Mouse (Mus musculus) thymus, postnatal 4 days (tissue): ENCODE measurements around the gene Rhof.

ENCODE experiments used
- DNase-seq: peaks from one replicate; pipeline ENCODE4 v3.0.0; 2021

The Rhof gene

DNA sequence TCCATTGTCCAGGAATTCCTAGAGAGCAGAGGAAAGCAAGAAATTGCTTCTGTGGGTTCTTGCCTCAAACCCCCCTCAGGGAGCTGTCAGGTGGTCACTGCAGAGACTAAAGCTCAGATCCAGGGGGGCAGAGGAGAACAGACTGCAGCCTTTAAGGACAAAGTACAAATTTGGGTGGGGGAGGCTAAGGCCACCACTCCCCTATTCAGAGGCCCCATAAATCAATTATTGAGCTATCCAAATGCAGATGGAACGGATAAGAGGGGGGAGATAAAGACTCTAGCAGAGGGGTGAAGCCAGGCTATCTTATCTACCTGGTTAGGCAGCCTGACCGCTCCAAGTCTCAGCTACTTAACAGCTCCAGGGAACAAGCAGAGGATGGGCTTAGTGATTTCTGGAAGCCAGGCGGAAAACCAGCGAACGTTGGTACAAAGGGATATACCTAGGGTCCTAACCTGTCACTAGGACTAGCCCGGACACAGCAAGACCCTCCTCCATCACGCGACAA, 2.4 kb upstream of the Rhof start:
- DNase-seq, result no peak

DNA sequence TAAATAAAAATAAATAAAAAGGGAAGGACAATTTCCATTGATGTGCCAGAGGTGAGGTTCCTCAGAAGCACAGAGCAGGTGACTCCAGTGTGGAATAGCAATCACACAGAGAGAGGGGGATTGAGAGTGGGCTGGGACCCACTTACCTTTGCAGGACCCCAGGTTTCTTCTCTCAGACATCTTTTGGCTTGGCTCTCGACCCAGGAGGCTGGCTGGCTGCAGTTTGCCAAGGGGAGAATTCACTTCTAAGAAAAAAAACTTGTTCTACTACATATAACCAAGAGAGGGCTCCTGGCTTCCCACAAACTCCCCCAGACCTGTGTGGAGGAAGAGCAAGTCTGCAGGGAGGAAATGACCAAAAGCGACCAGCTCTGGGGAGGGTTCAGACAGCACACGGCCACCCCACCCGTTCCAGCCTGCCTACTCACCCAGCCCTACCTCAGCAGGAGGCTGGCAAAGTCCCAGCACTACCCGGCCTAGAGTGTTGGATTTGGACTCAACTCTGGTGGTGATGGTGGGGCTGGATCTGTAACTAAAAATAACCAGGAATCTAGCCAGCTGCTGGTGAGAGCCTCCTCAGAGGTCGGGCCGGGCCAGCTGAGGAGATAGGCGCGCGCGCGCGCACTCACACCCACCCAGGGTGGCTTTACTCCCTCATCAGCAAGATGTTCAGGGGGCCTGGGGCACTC, 1.8 kb upstream of the Rhof start:
- DNase-seq, result peak; percentile 24

DNA sequence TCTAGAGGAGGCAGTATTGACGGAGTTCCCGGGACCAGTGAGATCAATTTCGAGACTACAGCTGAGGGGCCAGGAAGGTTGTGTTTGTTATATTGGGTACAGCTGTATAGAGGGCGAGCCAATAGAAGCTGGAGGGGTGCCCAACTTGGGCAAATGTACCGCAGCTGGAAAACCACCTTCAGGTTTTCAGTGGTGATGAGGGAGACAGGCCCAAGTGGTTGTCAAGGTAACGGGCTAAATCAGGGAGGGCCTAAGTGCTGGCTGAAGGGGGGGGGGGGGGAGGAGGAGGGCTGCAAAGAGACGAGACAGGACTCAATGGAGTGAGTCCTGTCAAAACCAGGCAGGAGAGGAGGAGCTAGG, 1.3 kb upstream of the Rhof start:
- no peak for DNase-seq

DNA sequence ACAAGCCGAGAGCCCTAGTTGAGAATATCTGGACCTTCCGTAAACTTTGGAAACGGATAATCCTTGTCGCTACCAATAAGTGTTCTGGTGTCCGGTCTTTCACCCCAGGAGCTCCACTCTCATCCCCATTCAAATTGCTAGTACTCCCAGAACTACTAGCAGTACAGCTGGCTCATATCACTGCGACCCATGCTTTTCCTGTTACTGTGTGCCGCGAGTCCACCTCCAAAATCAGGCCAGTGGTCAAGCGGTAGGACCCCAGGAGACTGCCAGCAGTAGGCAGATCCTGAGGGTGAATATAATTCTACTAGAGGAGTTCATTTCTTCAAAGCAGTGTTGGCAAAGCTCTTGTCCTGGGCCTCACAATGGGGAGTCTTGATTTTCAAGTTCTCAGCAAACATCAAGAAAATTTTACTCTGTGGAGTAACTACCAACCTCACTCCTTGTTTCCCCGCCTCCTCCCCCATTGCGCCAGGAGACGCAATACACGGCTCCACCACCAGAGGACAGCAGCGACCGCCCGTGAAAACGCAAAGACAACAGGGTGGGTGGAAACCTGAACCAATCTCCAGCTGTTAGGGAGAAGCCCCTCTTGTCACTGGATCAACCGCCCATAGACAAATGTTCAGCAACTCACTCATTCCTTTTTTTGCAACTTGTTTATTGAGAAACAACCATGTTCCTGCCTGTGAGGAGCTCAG, 741 bp upstream of the Rhof start:
- peak; percentile 90 for DNase-seq

DNA sequence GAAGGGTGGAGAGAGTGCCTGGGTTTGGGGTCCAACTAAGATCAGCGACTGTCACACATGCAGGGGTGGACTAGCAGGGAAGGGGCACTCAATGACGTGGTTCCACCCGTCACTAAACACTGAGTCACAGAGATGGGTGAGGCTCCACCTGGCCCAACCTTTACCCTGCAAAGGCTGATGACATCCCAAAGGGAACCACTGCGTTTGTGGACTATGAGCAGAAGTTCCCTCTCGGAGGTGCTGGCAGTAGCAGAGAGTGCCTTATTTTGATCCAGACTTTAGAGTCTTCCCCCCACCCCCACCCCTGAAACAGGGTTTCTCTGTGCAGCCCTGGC, 1.7 kb downstream of the Rhof start:
- no peak for DNase-seq

DNA sequence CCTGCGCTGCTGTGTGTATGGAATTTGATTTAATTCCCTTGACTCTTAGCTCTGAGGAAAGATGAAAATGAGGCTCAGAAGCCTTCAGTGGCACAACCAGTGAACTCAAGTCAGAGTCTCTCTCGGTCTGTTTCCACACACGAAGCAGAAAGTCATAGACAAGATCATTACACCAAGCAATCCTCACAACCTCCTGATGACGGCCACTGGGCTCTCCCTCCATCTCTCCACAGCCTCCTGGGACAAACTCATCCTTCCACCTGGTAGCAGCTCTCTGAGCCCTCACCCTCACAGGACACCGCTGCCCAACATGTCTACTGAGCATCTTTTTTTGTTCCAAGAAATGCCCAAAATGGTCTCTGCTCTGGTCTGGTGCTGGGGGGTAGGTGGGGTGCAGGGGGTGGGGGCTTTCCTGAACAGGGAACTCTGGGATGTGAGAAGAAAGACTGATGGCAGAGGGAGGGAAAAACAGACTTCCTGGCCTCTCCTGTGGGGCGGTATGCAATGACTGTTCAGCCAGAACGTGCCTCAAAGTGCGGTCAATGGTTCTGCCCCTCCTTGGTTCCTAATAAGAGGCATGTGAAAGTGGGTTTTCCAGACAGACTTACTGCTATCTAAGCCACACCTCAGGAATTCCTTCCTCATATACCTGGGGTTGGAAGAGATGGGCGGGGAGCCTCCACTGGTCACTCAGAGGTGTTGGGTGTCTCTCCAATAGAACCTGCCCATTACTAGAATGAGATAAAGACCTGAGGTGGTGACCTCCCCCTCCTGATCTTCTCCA, 2.3 kb downstream of the Rhof start:
- DNase-seq, result no peak

DNA sequence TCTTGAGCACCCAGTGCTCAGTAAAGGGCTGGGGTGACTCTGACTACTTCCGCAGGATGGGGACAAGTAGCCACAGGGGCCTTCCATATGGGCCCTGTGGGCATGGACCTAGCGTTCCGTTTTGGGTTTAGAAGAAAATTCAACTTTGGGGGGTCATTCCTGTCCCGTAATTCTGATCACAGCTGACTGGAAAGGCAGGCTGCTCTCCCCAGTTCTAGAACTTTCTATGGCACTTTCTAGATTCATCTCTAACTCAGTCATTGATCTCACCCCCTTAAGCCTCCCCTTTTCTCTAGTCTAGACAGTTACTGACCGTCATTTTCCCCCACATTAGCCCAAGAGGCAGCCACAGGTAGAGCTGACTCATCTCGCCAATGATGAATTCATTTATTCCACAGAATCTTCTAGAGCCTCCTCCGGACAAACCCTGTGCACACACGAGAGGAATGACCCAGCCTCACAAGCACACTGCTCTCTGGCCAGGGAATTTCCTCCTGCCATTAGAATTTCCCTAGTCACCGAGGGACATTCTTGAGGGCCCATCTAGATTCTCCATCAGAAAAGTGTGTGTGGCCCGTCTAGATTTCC, 3.2 kb downstream of the Rhof start:
- no peak for DNase-seq

DNA sequence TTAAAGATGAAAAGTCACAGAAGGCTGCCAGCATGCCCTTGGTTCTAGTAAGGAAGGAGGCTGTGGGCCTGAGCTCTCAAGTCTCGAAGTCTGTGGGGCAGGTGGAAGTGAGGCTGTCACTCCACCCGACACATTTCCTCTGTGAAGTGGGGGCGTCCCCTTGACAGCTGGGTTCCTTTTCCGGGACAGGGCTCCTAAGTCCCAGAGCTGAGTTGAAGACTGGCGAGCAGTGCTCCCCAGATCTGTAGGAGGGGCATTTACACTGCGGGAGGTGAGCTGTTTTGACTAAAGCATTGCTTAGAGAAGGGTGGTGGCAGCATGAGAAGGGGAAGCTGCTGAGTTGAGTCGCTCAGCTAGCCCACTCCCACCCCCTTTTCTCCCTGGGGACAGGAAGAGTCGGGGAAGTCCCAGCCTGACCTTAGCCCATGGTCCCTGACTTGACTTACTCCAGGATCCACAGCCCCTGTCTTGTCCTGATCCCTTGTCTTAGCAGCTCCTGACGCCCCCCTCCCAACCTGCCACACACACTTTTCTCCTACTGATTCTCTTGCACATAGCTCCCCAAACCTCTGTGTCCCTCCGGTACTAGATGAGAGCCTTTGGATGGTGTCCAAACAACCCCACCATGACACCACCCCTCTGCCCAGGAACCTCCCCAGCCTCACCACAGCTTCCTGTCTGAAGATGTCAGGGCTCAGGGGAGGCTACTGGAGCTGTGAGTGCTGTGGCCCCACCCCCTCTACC, 3.9 kb downstream of the Rhof start:
- DNase-seq, result peak; percentile 83

DNA sequence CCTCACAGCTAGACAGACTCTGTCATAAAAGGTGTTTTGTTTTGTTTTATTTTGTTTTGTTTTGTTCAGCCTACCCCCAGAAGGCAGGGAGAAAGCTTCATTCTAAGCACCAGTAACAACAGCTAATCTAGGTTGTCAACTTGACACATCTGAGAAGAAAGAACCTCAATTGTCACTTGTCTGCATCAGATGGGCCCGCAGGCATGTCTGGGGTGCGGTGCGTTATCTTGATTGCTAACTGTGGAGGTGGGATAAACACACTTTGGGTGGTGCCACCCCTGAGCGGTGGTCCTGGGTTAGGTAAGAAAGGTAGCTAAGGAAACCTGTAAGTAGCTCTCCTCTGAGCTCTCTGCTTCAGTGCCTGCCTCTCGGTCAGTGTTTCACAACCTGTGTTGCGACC, 5.5 kb downstream of the Rhof start:
- peak; percentile 35 for DNase-seq

DNA sequence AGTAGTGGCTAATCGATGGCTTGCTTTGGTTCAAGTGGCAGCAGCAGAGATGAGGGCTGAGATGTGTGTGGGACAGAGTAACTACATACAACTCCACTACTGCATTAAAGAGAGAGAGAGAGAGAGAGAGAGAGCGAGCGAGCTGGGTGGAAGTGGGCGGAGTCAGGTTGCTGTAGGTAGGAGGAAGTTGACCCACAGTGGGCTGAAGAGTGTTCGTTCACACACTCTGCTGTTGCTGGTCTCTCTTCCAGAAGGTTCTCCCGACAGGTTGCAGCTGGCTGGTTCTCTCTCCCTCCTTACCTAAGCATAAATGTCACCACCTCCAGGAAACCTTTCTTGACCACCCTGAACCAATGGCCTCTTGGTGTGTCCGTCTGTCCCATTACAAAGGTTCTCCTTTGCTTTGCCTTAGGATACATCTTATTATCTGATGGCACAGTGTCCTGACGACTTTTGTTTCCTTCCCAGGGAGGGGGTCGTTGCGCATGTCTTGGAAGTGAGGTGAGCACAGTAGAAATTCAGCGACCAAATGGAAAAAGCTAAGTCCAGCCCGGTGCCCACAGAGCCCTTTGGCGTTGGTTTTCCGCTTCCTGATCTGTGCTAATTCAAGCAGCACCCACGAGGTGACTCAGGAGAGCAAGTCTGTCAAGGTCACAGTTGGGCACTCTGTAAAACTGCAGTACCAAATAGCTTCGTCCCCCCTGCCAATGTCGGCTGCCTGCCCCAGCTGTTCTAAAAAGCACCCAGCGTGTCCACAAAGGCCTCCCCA, 6.7 kb downstream of the Rhof start:
- DNase-seq, result peak; percentile 85

DNA sequence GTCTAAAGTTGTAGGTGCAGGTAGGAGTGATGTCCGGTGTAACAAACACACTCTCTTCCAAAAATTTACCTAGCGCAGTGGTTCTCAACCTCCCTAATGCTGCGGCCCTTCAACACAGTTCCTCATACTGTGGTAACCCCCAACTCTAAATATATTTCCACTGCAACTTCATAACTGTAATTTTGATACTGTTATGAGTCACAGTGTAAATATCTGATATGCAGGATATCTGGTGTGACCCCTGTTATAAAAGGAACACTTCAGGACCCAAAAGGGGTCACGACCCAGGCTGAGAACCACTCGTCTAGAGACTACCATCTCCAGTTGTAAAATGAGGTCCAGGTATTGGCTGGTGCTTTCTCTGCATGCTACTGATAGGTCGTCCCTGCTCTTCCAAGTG, 7.4 kb downstream of the Rhof start:
- DNase-seq, result no peak

DNA sequence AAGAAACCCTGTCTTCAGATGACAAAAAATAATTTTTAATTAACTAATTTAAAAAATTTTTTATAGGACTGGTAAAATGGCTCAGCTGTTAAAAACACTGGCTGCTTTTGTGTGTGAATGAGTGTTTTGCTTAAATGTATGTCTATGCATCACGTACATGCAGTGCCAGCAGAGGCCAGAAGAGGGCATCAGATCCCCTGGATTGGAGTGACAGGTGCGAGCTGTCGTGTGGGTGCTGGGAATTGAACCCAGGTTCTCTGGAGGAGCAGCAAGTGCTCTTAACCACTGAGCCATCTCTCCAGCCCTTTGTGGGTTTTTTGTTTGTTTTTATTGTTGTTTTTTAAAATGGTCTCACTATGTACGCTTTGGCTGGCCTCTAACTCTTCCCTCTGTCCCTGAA, 10.3 kb downstream of the Rhof start:
- DNase-seq, result peak; percentile 71

DNA sequence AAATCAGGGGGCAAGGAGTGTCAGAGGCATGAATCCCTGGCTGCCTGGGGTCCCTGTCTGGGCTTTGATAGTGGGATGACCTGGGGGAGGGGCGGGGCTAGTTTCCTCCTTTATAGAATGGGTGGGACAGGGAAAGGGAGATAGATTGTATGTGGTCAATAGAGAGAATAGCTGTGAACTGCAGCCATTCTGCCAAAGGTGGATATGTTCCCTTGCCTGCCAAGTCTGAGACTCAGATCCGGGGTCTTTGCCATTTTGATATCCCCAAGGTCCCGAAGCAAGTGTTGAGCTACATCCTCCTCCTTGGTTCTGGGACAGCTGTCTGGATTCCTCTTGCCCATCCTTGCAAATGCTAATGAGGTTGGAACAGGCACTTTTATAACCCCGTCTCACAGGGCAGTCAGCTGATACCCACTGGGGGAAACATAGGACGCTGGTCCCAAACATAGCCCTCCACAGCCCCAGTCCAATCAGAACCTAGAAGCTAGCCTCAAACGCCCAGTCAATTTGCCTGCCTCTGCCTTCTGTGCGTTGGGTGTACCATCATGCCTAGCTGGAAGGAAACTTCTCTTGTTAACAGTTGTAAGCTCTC, 11.8 kb downstream of the Rhof start:
- DNase-seq, result no peak

DNA sequence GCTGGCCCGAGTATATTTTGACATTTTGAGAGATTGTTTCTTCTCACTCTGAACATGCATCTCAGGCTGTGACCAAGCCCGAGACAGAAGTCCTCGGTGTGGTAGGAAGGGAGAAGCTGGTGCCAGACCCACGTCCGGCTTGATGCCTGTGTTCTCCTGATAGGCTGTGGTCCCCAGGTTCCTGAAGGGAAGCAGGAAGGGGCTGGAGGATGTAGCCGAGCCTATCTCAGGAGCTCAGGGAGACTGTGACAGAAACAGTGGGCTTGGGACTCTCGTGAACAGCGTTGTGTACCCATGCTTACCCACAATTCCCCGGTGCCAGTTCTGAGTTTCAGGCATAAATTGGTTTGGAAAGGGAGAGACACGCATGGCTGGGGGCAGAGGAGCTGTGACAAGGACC, 13.7 kb downstream of the Rhof start:
- DNase-seq, result no peak

DNA sequence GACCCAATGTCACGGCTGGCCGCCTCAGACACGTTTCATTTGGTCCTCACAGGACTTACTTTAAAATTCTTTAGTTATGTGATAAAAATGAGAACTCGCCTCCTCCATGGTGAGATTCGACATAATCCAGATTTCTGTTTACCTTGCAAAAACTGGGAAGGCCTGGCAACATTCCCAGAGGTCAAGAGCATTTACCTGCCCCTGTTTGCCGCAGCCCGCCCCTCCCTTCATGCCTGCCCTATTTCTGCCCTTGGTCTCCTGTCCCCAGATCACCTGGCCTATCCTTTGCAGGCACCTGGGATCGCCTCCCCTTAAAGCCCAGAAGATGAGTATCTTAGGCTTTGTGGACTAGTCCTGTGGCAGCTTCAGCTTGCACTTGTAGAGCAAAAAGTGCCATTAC, 14.7 kb downstream of the Rhof start:
- no peak for DNase-seq

DNA sequence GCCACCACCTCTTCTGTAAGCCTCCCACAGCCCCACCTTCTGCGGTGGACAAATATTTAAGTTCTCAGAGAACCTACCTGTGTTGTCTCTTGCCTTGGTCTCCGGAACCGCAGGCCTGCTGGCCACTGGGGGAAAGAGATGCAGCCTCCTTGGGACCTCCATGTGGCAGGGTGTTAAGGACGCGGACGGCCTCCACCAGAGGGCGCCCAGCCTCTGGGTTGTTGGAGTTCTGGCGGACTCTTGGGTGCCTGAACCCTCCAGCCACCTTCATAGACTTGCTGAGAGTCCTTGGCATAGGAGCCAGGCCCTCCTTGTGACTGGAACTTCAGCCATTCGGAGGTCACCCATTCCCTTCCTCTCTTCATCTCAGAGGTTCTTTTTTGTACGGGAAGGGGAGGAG, 15.2 kb downstream of the Rhof start:
- peak; percentile 94 for DNase-seq

DNA sequence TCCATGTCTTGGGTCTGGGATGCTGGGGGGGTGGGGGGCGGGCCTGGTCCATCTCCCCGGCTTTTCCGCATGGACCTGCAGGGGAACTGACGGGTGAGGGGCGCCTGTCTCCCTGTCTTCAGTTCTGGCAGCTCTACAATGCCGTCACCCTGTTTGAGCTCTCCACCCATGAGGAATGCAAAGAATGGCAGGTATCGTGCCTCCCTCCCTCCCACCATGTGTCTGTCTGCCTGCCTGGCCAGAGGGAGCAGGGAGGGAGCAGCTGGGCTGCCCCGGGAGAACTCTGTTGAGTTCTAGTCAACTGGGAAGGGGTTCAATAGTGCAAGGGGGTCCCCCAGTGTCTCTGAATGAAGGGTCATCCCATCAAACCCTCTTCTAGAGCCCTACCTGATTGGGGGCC, 16.4 kb downstream of the Rhof start:
- DNase-seq, result no peak

DNA sequence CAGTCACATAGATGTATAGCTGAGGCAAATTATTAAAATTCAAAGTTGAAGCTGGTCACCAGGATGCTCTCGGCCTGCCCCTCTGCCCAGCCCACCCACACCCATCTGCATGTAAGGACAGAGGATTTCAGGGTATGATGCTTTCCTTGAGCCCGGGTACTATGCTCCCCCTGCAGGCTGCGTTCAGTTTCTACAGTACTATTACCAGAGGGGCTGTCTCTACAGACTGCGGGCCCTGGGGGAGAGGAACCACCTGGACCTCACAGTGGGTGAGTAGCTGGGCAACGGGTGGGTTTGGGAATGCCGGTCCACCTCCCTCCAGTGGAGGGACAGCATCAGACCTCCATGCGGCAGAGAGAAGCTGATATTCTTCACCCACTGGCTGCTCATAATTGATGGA, 17.6 kb downstream of the Rhof start:
- DNase-seq, result peak; percentile 81

DNA sequence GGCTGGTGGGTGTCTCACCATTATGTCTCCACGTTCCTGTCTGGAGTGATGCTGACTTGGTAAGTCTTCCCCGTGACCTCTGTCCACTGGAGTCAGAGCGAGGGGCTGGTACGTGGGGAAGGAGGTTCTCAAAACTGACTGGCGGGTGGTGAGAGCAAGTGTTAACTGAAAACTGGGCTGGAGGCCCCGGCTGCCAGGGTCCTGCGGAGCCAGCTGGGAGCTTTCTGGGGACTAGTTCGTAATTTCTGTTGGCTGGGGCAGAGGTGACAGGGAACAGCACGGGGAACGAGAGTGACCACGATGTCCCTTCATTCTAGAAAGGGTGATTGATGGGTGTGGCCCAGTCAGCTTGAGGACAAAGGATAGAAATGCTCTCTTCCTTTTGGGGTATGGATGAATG, 18.4 kb downstream of the Rhof start:
- no peak for DNase-seq

DNA sequence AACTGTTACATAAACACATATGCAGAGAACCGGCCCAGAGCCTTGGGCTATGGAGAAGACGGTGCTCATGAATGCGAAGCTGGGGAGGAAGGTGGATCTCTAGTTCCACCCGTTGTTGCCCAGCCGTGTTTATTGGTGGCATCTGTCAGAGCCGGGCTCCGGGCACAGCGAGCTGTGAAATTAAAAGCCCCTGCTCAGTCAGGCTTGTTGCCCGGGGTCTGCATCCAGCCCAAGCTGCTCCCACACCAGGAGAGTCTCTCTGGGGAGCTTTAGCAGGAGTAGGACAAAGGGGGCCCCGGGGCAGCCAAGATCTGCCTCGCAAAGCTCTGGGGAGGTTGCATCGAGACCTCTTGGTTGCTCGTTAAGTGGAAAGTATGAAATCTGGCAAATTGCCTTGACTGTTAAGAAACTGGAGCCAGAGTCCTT, 22.2 kb downstream of the Rhof start:
- no peak for DNase-seq

DNA sequence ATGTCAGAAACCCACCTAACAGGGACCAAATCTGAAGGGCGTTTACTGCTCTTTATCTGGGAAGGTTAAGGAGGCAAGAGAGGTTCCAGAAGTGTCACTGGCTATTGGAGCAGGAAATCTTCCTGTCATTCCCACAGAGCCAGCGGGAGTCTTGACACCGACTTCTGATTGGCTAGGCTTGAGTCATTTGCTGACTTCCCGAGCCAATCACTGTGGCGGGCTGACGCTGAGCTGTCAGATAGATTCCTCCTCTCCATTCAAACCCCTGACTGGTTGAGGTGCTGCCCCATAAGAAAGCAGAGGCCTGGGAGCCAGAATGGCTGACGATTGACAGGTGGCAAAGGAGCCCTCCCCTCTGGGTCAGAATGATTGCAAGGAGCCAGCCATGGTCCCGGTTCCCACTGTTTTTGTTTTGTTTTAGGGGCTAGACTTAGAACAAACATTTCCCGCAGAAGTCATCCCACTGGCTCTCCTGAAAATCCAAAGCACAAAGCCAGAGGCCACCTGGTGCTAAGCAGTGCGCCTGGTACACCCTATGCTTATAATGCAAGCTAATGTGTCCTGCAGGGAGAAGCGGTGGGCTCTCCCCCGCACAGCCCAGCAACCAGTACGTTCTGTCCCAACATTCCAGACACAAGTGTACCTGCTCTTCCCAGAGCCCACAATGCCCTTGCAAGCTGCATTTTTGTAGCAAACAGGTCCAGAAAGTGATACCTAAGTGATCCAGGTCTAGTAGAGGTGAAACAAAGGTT, 22.9 kb downstream of the Rhof start:
- no peak for DNase-seq
